Mouse (Mus musculus): ENCODE measurements at regions not wholly inside any gene's neighbourhood (a gene's known extent, or its start where the extent isn't known, plus 50 kb on each side); places are given as distances from the start of the nearest gene placed in this dataset.

GRCm38 (mm10) chr16:77238358-77239175, 225.1 kb downstream of the Usp25 start:
- no peaks in the 10 kb centered on the region for H3K36me3 ChIP-seq (replicated peaks)
- peak overlapping the region; percentile 43 for H3K4me3 ChIP-seq
- peak; percentile 51 for ATAC-seq (replicated peaks)

GRCm38 (mm10) chr16:77237631-77238357, 224.3 kb downstream of the Usp25 start:
- Histone ChIP-seq H3K36me3 (replicated peaks) (no peaks in the 10 kb centered on the region), H3K27me3 (replicated peaks) (no peaks in the 10 kb centered on the region), H3K9me3 (no peaks in the 10 kb centered on the region), H3K4me3 (peak overlapping the region; percentile 43), H3K27ac (peak overlapping the region; percentile 98), H3K4me2 (peak overlapping the region; percentile 66), H3K9ac (peak overlapping the region; percentile 69), H3K4me1 (peaks cover 8% of the 10 kb centered on the region; the same call in 1 of the 2 replicates)
- no peak for ATAC-seq (replicated peaks)
- WGBS: 16% methylated on average over 7 of the region's 7 CpGs

More at GRCm38 (mm10) chr16:77238358-77239175, 225.1 kb downstream of the Usp25 start:
- Histone ChIP-seq H3K9me3 (no peaks in the 10 kb centered on the region), H3K9ac (peak overlapping the region; percentile 69), H3K4me2 (peak overlapping the region; percentile 66), H3K4me1 (peaks cover 12% of the 10 kb centered on the region; the same call in 1 of the 2 replicates), H3K27ac (peak overlapping the region; percentile 98), H3K27me3 (replicated peaks) (no peaks in the 10 kb centered on the region)
- 15% methylated on average over 13 of the region's 13 CpGs for WGBS

- peak overlapping the region; percentile 43 for H3K4me3 ChIP-seq
- H3K27me3 ChIP-seq (replicated peaks): no peaks in the 10 kb centered on the region
- no peaks in the 10 kb centered on the region for H3K9me3 ChIP-seq
- 0 out of 2 replicates have a peak, but pooled peaks cover 8% of the 10 kb centered on the region for H3K4me1 ChIP-seq
- peak overlapping the region; percentile 69 for H3K9ac ChIP-seq
- peak overlapping the region; percentile 66 for H3K4me2 ChIP-seq
- peak overlapping the region; percentile 98 for H3K27ac ChIP-seq
- no peak for ATAC-seq (replicated peaks)
- no peaks in the 10 kb centered on the region for H3K36me3 ChIP-seq (replicated peaks)
- 13% methylated on average over 2 of the region's 2 CpGs for WGBS
Observed at GRCm38 (mm10) chr16:77237272-77237603, 223.7 kb downstream of the Usp25 start.

GRCm38 (mm10) chr16:77236509-77237271, 223.2 kb downstream of the Usp25 start:
- H3K4me1 ChIP-seq: 0 out of 2 replicates have a peak, but pooled peaks cover 8% of the 10 kb centered on the region
- H3K27ac ChIP-seq: peak overlapping the region; percentile 98
- peak overlapping the region; percentile 43 for H3K4me3 ChIP-seq
- H3K9ac ChIP-seq: peak overlapping the region; percentile 69
- H3K36me3 ChIP-seq (replicated peaks): no peaks in the 10 kb centered on the region
- H3K9me3 ChIP-seq: no peaks in the 10 kb centered on the region
- H3K27me3 ChIP-seq (replicated peaks): no peaks in the 10 kb centered on the region
- ATAC-seq (replicated peaks): peak; percentile 89
- H3K4me2 ChIP-seq: peak overlapping the region; percentile 66
- 6% methylated on average over 13 of the region's 13 CpGs for WGBS

- Histone ChIP-seq H3K4me3 (peak overlapping the region; percentile 43), H3K4me2 (peak overlapping the region; percentile 66), H3K4me1 (0 out of 2 replicates have a peak, but pooled peaks cover 2% of the 10 kb centered on the region), H3K27ac (peak overlapping the region; percentile 98), H3K27me3 (replicated peaks) (no peaks in the 10 kb centered on the region), H3K9ac (peak overlapping the region; percentile 69), H3K36me3 (replicated peaks) (no peaks in the 10 kb centered on the region), H3K9me3 (no peaks in the 10 kb centered on the region)
- 7% methylated on average over 4 of the region's 4 CpGs for WGBS
- ATAC-seq (replicated peaks): peak; percentile 91
Observed at GRCm38 (mm10) chr16:77236021-77236420, 222.5 kb downstream of the Usp25 start.

GRCm38 (mm10) chr16:77235449-77235848, 221.9 kb downstream of the Usp25 start:
- 24% methylated on average over 5 of the region's 5 CpGs for WGBS
- peak overlapping the region; percentile 43 for H3K4me3 ChIP-seq
- H3K4me2 ChIP-seq: peak overlapping the region; percentile 66
- peak overlapping the region; percentile 69 for H3K9ac ChIP-seq
- no peaks in the 10 kb centered on the region for H3K36me3 ChIP-seq (replicated peaks)
- H3K9me3 ChIP-seq: no peaks in the 10 kb centered on the region
- H3K4me1 ChIP-seq: no peaks in the 10 kb centered on the region
- no peaks in the 10 kb centered on the region for H3K27me3 ChIP-seq (replicated peaks)
- ATAC-seq (replicated peaks): no peak
- H3K27ac ChIP-seq: peak overlapping the region; percentile 98
